Mouse (Mus musculus) ES-Bruce4 (cell line): Measurements from ENCODE around the gene Bcl2a1b. TPM values are rescaled to one million over a fixed set of nuclear protein-coding genes. Genes with fewer than 3 reads are reported as not detected.
A peak's percentile ranks its signal among the peaks of the same experiment; 100 is the strongest.
"Not testable (repeated sequence)": the region's sequence is repeated elsewhere in the genome, so short reads cannot be mapped to it uniquely, and the experiment has no call there.

ENCODE experiments used
- H3K27ac ChIP-seq: 2 replicates; pipeline ENCODE4 v1.5.1; 2012; ENCODE audit warnings: low read length, inconsistent platforms; ENCODE audit not compliant: insufficient read depth
- H3K27me3 ChIP-seq: 2 replicates; pipeline ENCODE4 v1.6.1; 2012; ENCODE audit warnings: mild to moderate bottlenecking, low read length, inconsistent platforms; ENCODE audit not compliant: control insufficient read depth, poor library complexity, insufficient read depth, severe bottlenecking
- H3K36me3 ChIP-seq: 2 replicates; pipeline ENCODE4 v1.6.1; 2012; ENCODE audit warnings: inconsistent platforms, mild to moderate bottlenecking, low read length, moderate library complexity; ENCODE audit not compliant: control insufficient read depth, poor library complexity, insufficient read depth, severe bottlenecking
- H3K4me1 ChIP-seq: one replicate; pipeline ENCODE4 v1.8.1; 2011; ENCODE audit warnings: low read length; ENCODE audit not compliant: control insufficient read depth, insufficient read depth
- H3K4me3 ChIP-seq: 2 replicates; pipeline ENCODE4 v1.5.1; 2011; ENCODE audit warnings: low read depth, mild to moderate bottlenecking, low read length
- H3K9ac ChIP-seq: 2 replicates; pipeline ENCODE4 v1.6.1; 2012; ENCODE audit warnings: low read depth, mild to moderate bottlenecking, inconsistent platforms; ENCODE audit not compliant: poor library complexity, severe bottlenecking
- H3K9me3 ChIP-seq: replicated peaks from 2 replicates; pipeline ENCODE4 v1.6.1; 2012; ENCODE audit warnings: mild to moderate bottlenecking, low read length, inconsistent platforms; ENCODE audit not compliant: control insufficient read depth, poor library complexity, insufficient read depth, severe bottlenecking
- polyA plus RNA-seq: library from polyadenylated mRNA; stranded (reverse); fragments of >200 nt; gene quantifications from 2 replicates; pipeline ENCODE4 v1.2.4, GENCODE M21; 2011; ENCODE audit warnings: low read depth; ENCODE audit not compliant: missing spikeins, insufficient read depth, insufficient read length

Bcl2a1b gene
- not detected in 2 replicates for polyA plus RNA-seq

DNA sequence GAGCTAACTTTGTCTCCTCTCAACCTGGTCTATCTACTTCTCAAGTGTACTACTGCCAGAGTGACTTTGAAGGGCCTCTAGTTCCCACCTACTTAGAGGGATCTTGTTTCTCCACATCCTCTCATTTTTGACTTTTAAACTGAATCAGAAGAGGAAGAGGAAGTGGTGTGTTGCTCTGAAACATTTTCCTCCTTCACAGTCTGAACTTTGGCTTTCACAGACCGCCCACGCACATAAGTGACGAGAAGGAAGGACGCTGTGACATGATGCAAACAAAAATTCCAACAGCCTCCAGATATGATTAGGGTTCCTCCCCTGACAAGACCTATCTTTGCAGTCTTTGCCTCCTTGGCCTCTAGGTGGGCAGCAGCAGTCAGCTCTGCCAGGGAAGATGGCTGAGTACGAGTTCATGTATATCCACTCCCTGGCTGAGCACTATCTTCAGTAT is at the start of gene Bcl2a1b, which contains the start of gene Gm29094:
Bcl2a1b (plus strand) TSS at position 241 of the 448 bp plus-strand sequence.
Gm29094 (plus strand) TSS at position 411 of the 448 bp plus-strand sequence.
- H3K27me3 ChIP-seq, H3K9me3 ChIP-seq, H3K4me3 ChIP-seq, H3K4me1 ChIP-seq, H3K9ac ChIP-seq, H3K36me3 ChIP-seq, H3K27ac ChIP-seq: not testable (repeated sequence)

DNA sequence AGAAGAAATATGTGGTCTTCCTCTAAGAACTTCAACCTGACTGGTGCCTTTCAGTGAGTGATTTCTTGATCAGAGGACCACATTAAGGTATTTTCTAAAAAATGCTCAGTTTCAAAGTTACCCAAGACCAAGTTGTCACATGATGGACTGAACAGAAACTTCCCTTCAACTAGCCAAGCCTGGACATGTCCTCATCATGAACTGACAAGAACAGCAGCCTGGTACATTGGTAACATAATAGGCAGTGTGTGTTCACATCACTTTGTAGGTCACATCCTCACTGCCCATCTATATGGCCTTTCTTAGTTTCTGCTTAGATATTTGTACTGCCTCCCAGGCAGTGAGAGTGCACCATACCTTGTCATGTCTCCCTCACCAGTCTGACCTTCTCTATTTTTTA is 26.5 kb upstream of the Bcl2a1b start:
- not testable (repeated sequence) for H3K4me3 ChIP-seq, H3K9me3 ChIP-seq, H3K4me1 ChIP-seq, H3K9ac ChIP-seq, H3K36me3 ChIP-seq, H3K27me3 ChIP-seq, H3K27ac ChIP-seq

DNA sequence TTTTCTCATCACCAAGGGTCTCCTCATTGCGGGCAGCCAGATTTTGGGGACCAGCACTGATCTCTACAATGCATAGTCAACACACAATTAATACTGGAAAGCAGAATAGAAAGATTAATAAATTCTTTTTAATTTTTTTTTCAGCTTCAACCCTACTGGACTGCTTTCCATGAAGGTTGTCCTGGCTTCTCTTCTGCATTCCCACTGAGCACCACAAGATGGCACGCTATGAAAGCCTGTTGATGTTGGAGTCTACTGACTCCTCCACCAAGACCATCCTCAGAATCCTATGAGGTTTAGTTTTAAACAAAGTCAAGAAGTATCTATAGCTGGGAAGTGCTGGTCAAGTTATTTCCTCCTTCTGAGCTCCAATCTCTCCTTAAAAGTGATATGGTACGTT is 20.2 kb upstream of the Bcl2a1b start:
- H3K27ac ChIP-seq, H3K9ac ChIP-seq, H3K27me3 ChIP-seq, H3K36me3 ChIP-seq, H3K4me1 ChIP-seq, H3K4me3 ChIP-seq, H3K9me3 ChIP-seq: not testable (repeated sequence)

DNA sequence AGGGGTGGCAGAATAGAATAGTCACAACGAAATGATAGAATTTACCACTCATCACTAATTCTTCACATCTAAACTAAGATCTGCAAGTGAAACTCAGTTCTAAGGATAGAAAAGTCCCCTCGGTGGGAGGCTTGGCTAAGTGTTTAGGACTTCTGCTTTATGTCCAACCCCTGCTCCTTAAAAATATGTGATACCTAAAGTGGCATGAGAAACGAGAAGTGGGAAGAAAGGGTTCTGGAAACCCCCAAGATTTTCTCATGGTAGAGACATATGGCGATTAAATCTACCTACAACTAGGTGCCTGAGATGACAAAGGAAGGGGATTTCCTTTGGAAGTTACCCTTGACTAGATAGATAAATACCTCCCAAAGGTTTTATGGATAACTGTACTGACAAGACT is 19.5 kb upstream of the Bcl2a1b start:
- not testable (repeated sequence) for H3K9ac ChIP-seq, H3K4me3 ChIP-seq, H3K4me1 ChIP-seq, H3K36me3 ChIP-seq, H3K27ac ChIP-seq, H3K27me3 ChIP-seq, H3K9me3 ChIP-seq

DNA sequence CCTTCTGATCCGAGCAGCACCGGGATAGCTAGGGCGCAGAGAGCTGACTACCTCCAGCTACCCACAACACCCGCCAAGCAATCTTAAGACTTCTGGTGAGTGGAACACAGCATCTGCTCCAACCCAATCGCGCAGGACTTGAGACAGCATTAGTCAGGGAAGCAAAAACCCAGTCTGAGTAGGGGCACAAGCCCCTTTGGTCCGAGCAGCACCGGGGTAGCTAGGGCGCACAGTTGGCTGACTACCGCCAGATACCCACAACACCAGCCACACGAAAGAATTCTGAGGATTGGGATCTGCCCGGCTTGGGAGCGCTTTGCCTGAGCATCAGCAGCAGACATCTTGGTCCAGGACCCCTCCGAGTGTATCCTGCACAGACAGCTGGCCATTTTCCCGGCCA is 12.0 kb upstream of the Bcl2a1b start:
- not testable (repeated sequence) for H3K27ac ChIP-seq, H3K27me3 ChIP-seq, H3K36me3 ChIP-seq, H3K9me3 ChIP-seq, H3K4me1 ChIP-seq
- Histone ChIP-seq H3K4me3 (peak overlapping the region; percentile 72), H3K9ac (peak overlapping the region; percentile 82)

DNA sequence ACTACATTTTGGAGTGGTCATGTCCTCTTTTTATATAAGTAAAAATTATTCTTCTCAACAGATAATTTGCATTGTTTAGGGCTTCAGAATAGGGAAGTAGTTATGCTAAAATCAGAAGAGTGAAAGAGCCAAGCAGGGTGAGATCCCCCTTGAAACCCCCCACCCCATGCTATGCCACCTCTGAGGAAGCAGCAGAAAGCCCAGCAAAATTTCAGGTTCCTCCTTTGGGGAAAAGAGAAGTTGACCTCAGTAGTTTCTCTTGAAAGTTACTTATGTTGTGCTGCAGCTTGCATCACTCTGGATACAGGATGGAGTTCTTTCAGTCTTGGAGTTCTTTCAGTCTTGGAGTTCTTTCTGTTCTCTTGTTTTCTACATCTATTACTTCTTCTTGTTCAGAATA is 3.5 kb upstream of the Bcl2a1b start:
- H3K27me3 ChIP-seq, H3K4me3 ChIP-seq, H3K4me1 ChIP-seq, H3K9ac ChIP-seq, H3K27ac ChIP-seq, H3K9me3 ChIP-seq, H3K36me3 ChIP-seq: not testable (repeated sequence)

DNA sequence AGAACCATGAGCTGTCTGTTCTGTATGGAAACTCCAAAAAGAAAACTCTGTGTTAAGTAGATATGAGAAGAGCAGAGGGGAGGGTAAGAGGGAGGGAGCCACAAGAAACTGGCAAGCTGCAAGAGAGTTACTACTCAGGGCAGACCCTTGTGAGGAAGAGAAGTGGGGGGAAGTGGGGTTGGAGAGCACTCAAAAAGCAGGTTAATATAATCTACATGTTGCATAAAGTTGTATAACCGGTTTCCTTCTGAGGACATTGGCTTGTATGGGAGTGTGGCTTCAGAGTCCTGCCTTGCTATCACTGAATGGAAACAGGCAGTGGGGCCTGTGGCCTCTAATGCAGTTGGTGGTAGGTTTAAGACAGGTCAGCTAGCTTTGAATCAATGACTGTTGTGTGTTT is 1.5 kb upstream of the Bcl2a1b start:
- H3K4me1 ChIP-seq, H3K4me3 ChIP-seq, H3K36me3 ChIP-seq, H3K27ac ChIP-seq, H3K9ac ChIP-seq, H3K27me3 ChIP-seq, H3K9me3 ChIP-seq: not testable (repeated sequence)

DNA sequence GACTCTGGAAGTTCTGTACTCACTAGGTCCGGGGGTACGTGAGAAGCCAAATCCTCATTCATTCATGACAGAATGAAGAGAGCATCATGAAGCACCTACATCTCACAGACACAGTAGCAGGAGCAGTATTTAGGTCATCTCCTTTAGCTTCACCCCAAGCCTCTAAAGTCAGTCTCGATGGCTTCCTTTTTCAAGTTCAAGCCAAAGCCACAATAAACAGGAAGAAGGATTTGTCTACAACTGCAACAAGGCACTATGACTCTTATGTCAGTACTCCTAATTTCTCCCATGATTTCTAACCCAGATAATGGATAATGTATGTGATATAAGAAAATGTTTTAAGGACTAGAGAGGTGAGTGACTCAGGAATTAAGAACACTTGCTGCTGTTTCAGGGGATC is 660 bp upstream of the Bcl2a1b start:
- not testable (repeated sequence) for H3K4me1 ChIP-seq, H3K36me3 ChIP-seq, H3K27me3 ChIP-seq, H3K9me3 ChIP-seq, H3K4me3 ChIP-seq, H3K27ac ChIP-seq, H3K9ac ChIP-seq

DNA sequence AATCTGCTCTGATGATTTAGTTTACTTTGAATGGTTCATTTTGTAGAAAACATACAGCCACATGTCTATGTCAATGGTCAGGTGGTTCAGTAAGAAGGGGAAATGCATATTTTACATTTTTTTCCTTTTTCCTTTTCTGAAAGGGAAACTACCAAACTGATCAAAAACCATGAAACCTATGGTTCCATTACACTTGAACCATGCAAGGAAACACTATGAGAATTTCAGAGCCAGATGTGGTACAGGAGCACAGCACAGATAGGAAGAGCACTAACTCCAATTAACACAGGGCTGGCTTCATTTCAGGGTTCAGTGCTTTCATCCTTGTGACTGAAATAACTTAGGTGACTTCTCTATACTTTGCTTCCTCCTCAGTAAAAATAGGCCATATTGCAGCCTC is 3.2 kb downstream of the Bcl2a1b start:
- not testable (repeated sequence) for H3K4me1 ChIP-seq, H3K4me3 ChIP-seq, H3K36me3 ChIP-seq

DNA sequence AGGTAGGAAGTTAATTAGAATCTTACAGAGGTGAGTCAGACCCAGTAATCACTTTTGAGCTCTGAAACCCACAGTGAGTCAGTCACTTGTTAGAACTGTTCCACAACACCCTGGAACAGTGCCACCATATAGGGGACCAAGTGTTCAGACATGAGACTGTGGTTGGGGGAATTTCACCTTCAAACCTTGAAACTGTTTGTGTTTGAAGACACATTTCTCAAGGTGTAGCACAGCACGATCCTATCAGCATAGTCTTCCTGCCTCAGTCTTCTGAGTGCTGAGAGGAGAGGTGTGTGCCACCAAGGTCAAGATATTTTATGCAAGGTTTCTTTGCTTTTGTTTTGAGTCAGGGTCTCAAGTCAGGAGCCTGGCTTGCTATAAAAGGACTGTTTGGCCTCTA is 9.9 kb downstream of the Bcl2a1b start:
- H3K4me1 ChIP-seq, H3K9me3 ChIP-seq, H3K36me3 ChIP-seq, H3K27me3 ChIP-seq, H3K27ac ChIP-seq, H3K9ac ChIP-seq, H3K4me3 ChIP-seq: not testable (repeated sequence)

More for the DNA sequence above, 3.2 kb downstream of the Bcl2a1b start:
- H3K9me3 ChIP-seq, H3K27ac ChIP-seq, H3K27me3 ChIP-seq, H3K9ac ChIP-seq: not testable (repeated sequence)
